Mouse (Mus musculus) heart, embryonic 12.5 days (tissue): ENCODE measurements at regions not wholly inside any gene's neighbourhood (a gene's known extent, or its start where the extent isn't known, plus 50 kb on each side); places are given as distances from the start of the nearest gene placed in this dataset.
A peak's percentile ranks its signal among the peaks of the same experiment; 100 is the strongest.

Experiments used
- ATAC-seq: fragments of 200-750 bp; cut with Nextera tagmentation; 2 replicates; pipeline ENCODE4 v1.8.0; 2017; ENCODE audit warnings: moderate TSS enrichment, moderate library complexity; ENCODE audit not compliant: insufficient number of reproducible peaks, low FRiP score
- H3K27ac ChIP-seq: fragments of 300-500 bp; sonication (generic); 2 replicates; pipeline ENCODE4 v1.5.1; 2016; ENCODE audit warnings: mild to moderate bottlenecking, moderate library complexity; ENCODE audit not compliant: poor library complexity, severe bottlenecking
- H3K27me3 ChIP-seq: fragments of 300-500 bp; sonication (generic); replicated peaks from 2 replicates; pipeline ENCODE4 v1.6.1; 2016; ENCODE audit warnings: mild to moderate bottlenecking, moderate library complexity
- H3K36me3 ChIP-seq: fragments of 300-500 bp; sonication (generic); 2 replicates; pipeline ENCODE4 v1.6.1; 2016; ENCODE audit warnings: mild to moderate bottlenecking, moderate library complexity
- H3K4me1 ChIP-seq: fragments of 300-500 bp; sonication (generic); replicated peaks from 2 replicates; pipeline ENCODE4 v1.6.1; 2016; ENCODE audit warnings: mild to moderate bottlenecking
- H3K4me2 ChIP-seq: fragments of 300-500 bp; sonication (generic); 2 replicates; pipeline ENCODE4 v1.6.1; 2016; ENCODE audit warnings: mild to moderate bottlenecking, moderate library complexity
- H3K4me3 ChIP-seq: fragments of 300-500 bp; sonication (generic); 2 replicates; pipeline ENCODE4 v1.5.1; 2016; ENCODE audit warnings: mild to moderate bottlenecking
- H3K9ac ChIP-seq: fragments of 300-500 bp; sonication (generic); 2 replicates; pipeline ENCODE4 v1.6.1; 2016; ENCODE audit warnings: mild to moderate bottlenecking, moderate library complexity
- H3K9me3 ChIP-seq: fragments of 300-500 bp; sonication (generic); replicated peaks from 2 replicates; pipeline ENCODE4 v1.6.1; 2016; ENCODE audit warnings: mild to moderate bottlenecking, moderate library complexity
- WGBS: fragments of 180-500 bp; shearing (Covaris S2); methylation state at CpG from one replicate; pipeline ENCODE4 v1.1.7; 2016; 5-methylcytosine and 5-hydroxymethylcytosine counted together

DNA sequence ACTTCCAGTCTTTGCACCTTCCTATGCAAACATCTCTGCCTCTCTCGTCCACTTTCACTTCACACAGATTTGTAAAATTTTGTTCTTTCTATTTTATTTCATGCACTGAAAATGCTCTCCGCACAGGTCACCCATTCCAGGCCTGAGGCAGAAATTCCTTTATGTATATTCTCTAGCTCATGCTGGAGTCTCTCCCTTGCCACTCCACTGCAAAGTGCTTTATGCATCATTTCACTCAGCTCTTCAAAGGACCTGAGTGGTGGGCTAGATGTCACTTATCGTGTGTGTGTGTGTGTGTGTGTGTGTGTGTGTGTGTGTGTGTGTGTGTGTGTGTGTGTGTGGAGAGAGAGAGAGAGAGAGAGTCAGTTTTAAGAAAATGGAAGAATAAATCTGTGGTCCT is 91.5 kb upstream of the N6amt1 start:
- Histone ChIP-seq H3K36me3 (no peaks in the 10 kb centered on the region), H3K4me1 (peaks cover 37% of the 10 kb centered on the region), H3K27me3 (no peaks in the 10 kb centered on the region), H3K9me3 (no peaks in the 10 kb centered on the region; the same call in 1 of the 2 replicates), H3K4me2 (no peak overlapping the region), H3K27ac (peak overlapping the region; percentile 97), H3K4me3 (no peak overlapping the region), H3K9ac (no peak overlapping the region)
- no peak for ATAC-seq
- WGBS: 67% methylated on average over 3 of the region's 3 CpGs

DNA sequence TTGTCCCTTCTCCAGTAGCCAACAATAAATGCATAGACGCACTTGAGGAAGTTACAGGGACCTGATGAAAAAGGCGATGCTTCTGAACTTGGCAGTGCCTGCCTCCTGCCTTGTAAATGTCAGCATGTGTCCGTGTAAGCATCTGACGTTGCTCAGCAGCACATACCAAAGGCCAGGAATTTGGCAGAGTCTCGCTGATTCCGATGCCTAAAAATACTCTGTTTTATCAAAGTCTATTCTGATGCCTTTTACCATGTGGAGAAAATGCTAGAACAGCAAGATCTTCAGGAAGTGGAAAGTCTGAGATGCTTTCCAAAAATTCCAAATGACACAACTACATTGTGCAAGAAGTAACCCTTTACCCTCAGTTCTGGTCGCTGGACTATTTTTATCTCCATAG is 92.5 kb upstream of the N6amt1 start:
- Histone ChIP-seq H3K27ac (peak overlapping the region; percentile 97), H3K4me2 (no peak overlapping the region), H3K36me3 (no peaks in the 10 kb centered on the region), H3K27me3 (no peaks in the 10 kb centered on the region), H3K4me1 (peaks cover 35% of the 10 kb centered on the region), H3K9ac (no peak overlapping the region), H3K4me3 (no peak overlapping the region), H3K9me3 (no peaks in the 10 kb centered on the region; the same call in 1 of the 2 replicates)
- 13% methylated on average over 7 of the region's 7 CpGs for WGBS
- ATAC-seq: peak; percentile 82

DNA sequence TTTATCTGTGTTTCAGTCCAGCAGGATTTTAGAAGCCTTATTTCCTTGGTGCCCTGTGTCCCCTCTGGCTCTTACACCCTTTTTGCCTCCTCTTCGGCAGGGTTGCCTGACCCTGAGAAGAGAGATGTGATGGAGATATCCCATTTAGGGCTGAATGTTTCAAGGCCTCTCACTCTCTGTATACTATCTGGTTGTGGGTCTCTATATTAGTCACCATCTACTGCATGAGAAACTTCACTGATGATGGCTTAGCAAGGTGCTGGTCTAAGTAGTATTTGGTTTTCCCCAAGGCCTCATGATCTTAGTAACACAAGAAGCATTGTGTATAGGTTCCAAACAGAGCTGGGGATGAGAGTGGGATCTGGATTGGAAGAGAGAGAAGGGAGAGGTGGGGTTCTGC is 99.2 kb upstream of the N6amt1 start:
- H3K36me3 ChIP-seq: no peaks in the 10 kb centered on the region
- H3K4me2 ChIP-seq: no peak overlapping the region
- no peak overlapping the region for H3K4me3 ChIP-seq
- WGBS: 83% methylated on average over 1 of the region's 1 CpGs
- H3K9ac ChIP-seq: no peak overlapping the region
- ATAC-seq: no peak
- no peaks in the 10 kb centered on the region for H3K27me3 ChIP-seq
- H3K27ac ChIP-seq: no peak overlapping the region
- no peaks in the 10 kb centered on the region; the same call in 1 of the 2 replicates for H3K9me3 ChIP-seq
- peaks cover 13% of the 10 kb centered on the region for H3K4me1 ChIP-seq

DNA sequence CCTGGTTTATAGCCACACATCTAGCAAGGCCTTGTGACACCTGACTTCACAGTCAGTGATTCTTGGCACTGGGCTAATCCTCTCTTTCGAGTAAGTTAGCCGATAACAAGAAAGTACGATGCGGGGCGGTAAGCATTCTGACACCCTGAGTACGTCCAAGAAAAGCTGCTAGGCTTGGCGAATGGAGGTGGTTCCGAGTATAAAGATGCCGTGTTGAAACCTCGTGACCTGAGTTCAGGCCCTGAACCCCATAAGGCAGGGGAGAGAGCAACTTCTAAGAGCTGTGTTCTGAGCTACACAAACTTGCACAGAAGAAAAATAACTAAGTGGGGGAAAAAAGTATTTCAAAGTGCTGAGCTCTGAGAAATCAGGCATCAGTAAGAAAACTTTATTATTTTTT is 103.5 kb upstream of the N6amt1 start:
- Histone ChIP-seq H3K27me3 (no peaks in the 10 kb centered on the region), H3K9ac (no peak overlapping the region), H3K27ac (no peak overlapping the region; the same call in 1 of the 2 replicates), H3K9me3 (no peaks in the 10 kb centered on the region), H3K4me1 (peaks cover 28% of the 10 kb centered on the region), H3K36me3 (no peaks in the 10 kb centered on the region), H3K4me3 (no peak overlapping the region), H3K4me2 (no peak overlapping the region)
- ATAC-seq: no peak
- 57% methylated on average over 10 of the region's 10 CpGs for WGBS

DNA sequence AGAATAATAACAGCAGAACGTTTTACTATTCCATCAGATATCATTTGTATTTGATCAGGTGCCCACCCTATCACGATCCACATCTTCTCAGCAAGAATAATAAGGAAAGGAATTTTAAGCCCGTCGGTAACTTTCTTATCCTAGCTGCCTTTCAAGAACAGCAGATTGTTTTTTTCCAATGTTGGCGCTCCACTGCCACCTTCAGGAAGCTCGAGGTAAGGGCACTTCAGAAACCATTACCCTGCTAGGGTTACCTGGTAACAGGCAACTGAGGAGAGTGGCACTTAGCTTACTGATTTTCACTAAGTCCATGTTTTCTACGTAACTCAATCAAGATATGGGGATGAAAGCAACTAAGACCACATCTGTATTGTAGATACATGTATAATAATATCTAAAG is 104.1 kb upstream of the N6amt1 start:
- H3K4me3 ChIP-seq: no peak overlapping the region
- H3K4me2 ChIP-seq: no peak overlapping the region
- H3K9me3 ChIP-seq: no peaks in the 10 kb centered on the region
- no peak for ATAC-seq
- 29% methylated on average over 7 of the region's 7 CpGs for WGBS
- no peaks in the 10 kb centered on the region for H3K27me3 ChIP-seq
- no peak overlapping the region for H3K27ac ChIP-seq
- H3K4me1 ChIP-seq: peaks cover 28% of the 10 kb centered on the region
- H3K36me3 ChIP-seq: no peaks in the 10 kb centered on the region
- no peak overlapping the region for H3K9ac ChIP-seq

DNA sequence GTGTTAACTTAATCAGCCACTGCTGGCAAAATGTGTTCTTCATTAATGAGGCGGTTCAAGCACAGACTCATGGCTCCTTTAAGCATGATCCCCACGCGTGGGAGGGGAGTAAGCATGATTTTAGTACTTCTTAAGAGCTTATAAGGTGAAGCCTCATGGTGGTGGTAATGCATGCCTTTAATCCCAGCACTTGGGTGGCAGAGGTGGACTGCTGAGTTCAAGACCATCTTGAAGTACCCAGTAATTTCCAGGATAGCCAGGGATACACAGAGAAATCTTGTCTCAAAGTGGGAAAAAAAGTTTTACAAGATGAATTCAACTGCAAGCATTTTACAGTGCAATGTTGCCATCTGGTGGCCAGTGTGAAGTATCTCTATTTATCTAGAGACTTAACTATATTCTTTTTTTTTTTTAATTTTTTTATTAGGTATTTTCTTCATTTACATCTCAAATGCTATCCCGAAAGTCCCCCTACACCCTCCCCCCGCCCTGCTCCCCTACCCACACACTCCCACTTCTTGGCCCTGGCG is 105.4 kb upstream of the N6amt1 start:
- no peak overlapping the region for H3K27ac ChIP-seq
- WGBS: 48% methylated on average over 6 of the region's 6 CpGs
- no peaks in the 10 kb centered on the region for H3K9me3 ChIP-seq
- H3K4me1 ChIP-seq: peaks cover 28% of the 10 kb centered on the region
- no peak overlapping the region for H3K9ac ChIP-seq
- no peaks in the 10 kb centered on the region for H3K27me3 ChIP-seq
- no peak for ATAC-seq
- H3K4me3 ChIP-seq: no peak overlapping the region
- H3K4me2 ChIP-seq: no peak overlapping the region
- no peaks in the 10 kb centered on the region for H3K36me3 ChIP-seq

DNA sequence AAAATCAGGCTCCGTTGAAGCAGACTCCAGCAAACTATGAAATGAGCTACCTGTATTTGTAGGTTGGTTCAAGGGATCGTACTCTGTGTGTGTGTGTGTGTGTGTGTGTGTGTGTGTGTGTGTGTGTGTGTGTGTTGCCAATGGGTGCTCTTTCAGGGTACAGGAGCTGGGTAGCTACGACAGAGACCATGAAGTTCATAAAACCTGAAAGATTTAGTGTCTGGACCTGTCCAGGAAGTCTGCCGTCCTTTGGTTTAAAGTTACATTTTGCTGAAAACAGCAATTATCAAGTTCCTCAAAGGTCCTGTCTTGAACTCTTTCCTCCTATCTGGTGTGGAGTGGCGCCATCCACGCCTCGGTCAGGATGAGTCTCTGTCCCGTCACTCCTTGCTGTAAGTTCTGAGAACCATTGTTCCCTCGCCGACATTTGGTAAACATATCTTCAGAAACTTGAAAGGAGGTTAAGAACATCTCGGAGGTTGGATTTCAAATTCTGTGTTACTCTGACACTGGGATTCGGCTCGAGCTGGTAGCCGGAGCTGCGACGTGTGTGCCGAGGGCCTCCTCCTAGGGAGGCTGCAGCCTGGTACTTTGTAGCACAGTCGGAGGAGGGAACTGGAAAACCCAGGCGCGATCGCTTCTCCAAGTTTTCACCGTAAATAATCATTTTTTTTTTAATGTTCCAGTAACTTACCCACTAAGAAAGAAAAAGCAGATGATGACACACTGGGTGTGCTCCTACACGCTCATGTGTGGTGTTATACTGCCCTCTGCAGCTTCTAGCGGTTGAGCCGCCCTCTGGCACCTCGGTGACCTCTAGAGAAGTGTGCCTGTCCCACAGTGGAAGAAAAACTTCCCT is 107.8 kb upstream of the N6amt1 start:
- no peaks in the 10 kb centered on the region for H3K9me3 ChIP-seq
- no peaks in the 10 kb centered on the region for H3K36me3 ChIP-seq
- H3K27ac ChIP-seq: peak overlapping the region; percentile 61
- peak overlapping the region; percentile 32 for H3K4me3 ChIP-seq
- H3K27me3 ChIP-seq: no peaks in the 10 kb centered on the region
- H3K4me1 ChIP-seq: peaks cover 24% of the 10 kb centered on the region
- peak overlapping the region; percentile 58 for H3K4me2 ChIP-seq
- peak overlapping the region; percentile 4; the same call in 1 of the 2 replicates for H3K9ac ChIP-seq
- ATAC-seq: peak; percentile 84
- WGBS: 33% methylated on average over 26 of the region's 26 CpGs

DNA sequence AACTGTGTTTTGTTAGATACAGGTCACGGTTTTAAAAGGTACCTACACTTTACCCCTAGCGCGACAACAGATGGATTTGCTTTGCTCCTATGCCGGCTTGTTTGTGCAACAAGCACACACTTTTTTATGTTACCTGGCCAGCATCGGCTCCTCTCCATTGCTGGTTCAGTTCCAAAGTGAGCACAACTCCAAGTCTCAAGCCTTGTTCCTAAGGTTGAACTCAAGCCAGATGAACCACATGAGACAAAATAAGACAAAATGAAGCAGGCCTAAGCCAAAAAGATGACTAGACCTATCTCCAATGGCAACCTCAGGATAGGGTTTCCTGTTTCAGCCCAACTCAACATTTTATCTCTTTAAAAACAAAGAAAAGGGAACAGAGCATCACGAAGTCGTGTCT is 108.5 kb upstream of the N6amt1 start:
- Histone ChIP-seq H3K36me3 (no peaks in the 10 kb centered on the region), H3K4me2 (no peak overlapping the region), H3K4me1 (peaks cover 18% of the 10 kb centered on the region), H3K9me3 (no peaks in the 10 kb centered on the region), H3K9ac (no peak overlapping the region), H3K27me3 (no peaks in the 10 kb centered on the region), H3K4me3 (no peak overlapping the region), H3K27ac (peak overlapping the region; percentile 61; the same call in 1 of the 2 replicates)
- no peak for ATAC-seq
- 83% methylated on average over 7 of the region's 7 CpGs for WGBS

DNA sequence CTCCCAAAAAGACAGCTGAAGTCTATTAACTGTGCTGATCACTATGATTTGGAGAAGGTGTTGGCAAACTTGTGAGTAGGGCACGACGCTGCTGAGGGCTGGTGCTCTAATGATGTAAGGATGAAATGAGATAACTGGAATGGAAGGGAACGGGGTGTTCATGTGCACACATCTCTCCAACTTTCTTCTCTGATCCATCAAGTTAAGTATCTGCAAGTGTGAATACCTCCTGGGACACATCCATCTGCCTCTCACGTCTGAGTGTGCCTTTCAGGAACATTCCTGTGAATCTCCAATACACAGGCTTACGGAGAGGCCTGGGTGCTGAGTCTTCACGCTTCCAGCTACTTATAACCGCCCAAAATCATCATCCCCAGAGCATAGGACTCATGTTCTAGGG is 112.0 kb upstream of the N6amt1 start:
- Histone ChIP-seq H3K4me1 (peaks cover 23% of the 10 kb centered on the region), H3K36me3 (no peaks in the 10 kb centered on the region), H3K9ac (no peak overlapping the region), H3K27me3 (no peaks in the 10 kb centered on the region), H3K27ac (no peak overlapping the region), H3K9me3 (no peaks in the 10 kb centered on the region), H3K4me2 (no peak overlapping the region), H3K4me3 (no peak overlapping the region)
- no peak for ATAC-seq
- 63% methylated on average over 7 of the region's 7 CpGs for WGBS

DNA sequence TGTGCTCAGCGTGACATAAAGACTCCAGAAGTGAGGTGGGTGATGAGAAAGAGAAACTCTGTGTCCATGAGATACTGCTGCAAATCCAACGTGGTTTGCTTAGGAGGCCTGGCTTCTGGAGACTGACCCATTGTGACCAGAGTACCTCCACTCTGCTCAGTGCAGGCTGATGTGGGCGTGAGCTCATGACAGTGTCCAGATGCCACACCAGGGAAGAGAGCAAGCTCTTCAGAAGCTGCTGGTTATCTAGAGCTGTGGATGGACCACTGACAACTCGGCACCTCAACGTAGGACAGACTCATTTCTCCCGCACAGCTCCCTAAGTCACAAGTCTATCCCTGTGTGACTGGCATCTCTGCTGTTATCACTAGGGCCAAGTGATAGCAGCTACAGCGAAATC is 114.9 kb upstream of the N6amt1 start:
- no peaks in the 10 kb centered on the region for H3K27me3 ChIP-seq
- peak overlapping the region; percentile 31; the same call in 1 of the 2 replicates for H3K27ac ChIP-seq
- H3K4me3 ChIP-seq: no peak overlapping the region
- peak; percentile 79 for ATAC-seq
- no peaks in the 10 kb centered on the region for H3K36me3 ChIP-seq
- 20% methylated on average over 7 of the region's 7 CpGs for WGBS
- H3K4me2 ChIP-seq: peak overlapping the region; percentile 19; the same call in 1 of the 2 replicates
- peaks cover 19% of the 10 kb centered on the region for H3K4me1 ChIP-seq
- H3K9me3 ChIP-seq: no peaks in the 10 kb centered on the region
- H3K9ac ChIP-seq: no peak overlapping the region

DNA sequence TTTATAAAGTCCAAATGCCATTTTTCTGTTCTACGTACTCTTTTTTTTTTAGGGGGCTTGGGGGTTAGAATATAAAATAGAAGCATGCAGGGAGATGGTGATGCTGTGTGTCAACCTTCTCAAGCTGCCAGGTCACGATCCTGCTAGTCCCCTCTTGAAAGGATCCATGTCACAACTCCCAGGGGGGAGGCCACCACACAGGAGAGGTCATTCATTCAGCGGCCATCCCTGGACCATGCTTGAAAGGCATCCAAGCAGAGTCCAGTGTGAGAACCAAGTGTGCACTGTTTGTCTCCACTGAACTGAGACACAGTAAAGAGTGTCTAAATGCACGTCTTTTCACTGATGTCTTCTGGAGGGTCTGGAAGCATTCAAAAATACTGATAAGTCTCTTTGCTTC is 119.8 kb upstream of the N6amt1 start:
- peaks cover 16% of the 10 kb centered on the region; the same call in 1 of the 2 replicates for H3K9me3 ChIP-seq
- H3K9ac ChIP-seq: no peak overlapping the region
- no peak for ATAC-seq
- H3K4me2 ChIP-seq: no peak overlapping the region
- no peaks in the 10 kb centered on the region for H3K27me3 ChIP-seq
- H3K4me3 ChIP-seq: no peak overlapping the region
- 0 out of 2 replicates have a peak overlapping the region, but pooled peaks have one; percentile 10 for H3K27ac ChIP-seq
- H3K36me3 ChIP-seq: no peaks in the 10 kb centered on the region
- peaks cover 15% of the 10 kb centered on the region for H3K4me1 ChIP-seq
- WGBS: 42% methylated on average over 4 of the region's 4 CpGs
